Mouse (Mus musculus): ENCODE measurements around the gene Eef1g.
A peak's percentile ranks its signal among the peaks of the same experiment; 100 is the strongest.
"Not testable (repeated sequence)": the region's sequence is repeated elsewhere in the genome, so short reads cannot be mapped to it uniquely, and the experiment has no call there.

Gene Eef1g

DNA sequence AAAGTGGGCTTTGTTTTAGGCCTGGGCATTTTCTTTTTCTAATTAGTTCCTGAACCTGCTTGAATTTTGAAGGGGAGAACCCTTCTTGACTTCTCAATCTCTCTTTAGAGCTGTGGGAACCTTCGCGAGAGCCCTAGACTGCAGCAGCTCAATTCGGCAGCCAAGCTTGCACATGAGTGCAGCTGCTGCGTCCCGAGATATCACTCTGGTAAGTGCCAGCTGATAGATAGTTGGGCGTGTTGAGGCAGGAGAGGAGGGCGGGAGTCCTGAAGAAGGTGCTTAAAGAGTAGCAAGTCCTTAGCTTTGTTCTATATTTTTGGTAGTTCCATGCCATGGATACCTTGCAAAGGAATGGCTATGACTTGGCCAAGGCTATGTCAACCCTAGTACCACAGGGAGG is 19.9 kb upstream of the Eef1g start:
- no peak for DNase-seq

DNA sequence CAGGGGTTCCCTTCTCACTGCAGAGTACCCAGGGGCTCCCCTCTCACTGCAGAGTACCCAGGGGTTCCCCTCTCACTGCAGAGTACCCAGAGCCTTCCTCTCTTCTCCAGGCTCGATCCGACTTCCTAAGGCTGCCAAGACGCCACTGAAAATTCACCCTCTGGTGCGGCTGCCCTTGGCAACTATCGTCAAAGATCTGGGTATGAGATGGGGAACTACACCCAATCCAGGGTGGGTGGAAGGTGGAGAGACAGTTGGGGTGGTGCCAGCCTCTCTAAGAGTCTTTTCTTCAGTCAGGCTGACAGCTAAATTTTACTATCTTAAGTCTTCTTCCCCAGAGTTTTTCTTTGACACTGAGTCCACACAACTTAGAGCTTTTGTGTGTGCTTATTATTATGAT is 16.7 kb upstream of the Eef1g start:
- no peak for DNase-seq

DNA sequence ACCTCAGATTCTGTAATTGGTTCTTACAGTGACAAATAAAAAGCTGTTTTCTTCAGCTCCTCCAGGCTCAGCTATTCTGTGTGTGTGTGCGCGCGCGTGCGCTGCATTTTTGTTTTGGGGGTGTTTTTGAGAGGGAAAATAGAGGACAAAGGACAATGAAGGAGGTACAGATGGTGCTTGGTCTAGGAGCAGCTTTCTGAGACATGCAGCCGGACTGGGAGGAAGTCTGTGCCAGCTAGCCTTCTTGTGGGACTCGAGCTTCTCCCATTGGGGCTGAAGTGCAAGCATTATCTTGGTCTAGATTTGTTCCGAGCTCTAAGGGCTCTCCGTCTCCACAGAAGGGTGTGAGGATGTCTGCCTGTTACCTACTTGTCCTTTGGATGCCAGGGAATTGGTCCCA is 14.6 kb upstream of the Eef1g start:
- no peak for DNase-seq

DNA sequence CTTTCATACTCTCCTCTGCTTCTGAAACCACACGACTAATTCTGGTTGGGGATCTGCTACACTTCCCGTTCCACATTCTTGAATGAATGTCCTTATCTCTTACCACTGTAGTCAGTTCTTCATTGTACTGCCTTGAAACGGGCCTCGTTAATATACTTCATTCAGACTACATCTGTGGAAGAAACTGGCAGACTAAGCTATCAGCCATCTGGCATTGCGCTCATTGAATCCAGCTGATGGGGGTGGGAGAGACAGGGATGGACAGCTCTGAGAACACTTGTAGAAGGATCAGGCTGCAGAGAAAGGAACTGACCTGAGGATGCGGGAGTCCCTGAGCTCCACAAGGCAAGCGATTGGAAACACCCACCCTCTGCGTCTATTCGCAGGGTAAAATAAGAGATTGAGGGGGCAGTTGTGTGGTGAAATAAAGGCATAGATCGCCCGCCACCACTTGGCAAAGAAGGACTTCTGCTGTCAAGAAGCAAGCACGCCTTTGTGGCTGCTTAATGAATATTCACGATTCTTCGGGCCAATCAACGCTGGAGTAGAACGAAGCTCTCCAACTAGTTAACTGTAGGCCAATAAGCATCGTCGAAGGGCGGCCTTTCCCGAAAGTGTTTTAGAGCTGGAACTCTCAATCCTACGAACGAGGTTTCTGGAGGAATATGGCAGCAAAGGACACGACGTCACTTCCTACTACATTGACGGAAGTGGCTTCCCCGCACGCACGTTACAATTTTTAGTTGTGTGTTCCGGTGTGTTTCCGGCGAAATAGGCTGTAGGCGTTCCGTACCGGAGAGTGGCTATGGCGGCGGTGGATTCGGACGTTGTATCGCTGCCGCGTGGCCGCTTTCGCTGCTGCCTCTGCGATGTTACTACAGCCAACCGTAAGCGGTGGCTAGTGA is 13.5 kb upstream of the Eef1g start, which contains the start of gene Tut1:
Gene Tut1 (plus strand): TSS at position 713 of the 905 bp plus-strand sequence.
- DNase-seq, result peak; percentile 92

DNA sequence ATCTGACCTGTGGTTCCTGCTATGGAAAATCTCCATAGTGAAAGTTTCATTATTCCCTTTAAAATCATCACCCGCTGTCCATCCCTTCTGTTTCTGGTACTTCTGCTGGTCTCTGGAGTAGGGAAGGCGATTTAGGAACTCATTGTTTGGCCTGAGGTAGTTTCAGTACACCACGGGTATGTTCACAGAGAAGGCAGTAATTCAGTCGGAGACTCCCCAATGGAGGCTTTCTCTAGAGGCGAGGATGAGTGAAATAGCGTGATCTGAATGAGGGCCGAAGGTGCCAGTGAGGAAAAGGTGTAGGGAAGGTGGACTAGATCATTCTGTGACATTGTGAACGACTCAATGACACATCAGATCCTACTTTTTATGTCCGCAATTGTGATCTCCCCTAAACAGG is 12.7 kb upstream of the Eef1g start:
- DNase-seq, result no peak

DNA sequence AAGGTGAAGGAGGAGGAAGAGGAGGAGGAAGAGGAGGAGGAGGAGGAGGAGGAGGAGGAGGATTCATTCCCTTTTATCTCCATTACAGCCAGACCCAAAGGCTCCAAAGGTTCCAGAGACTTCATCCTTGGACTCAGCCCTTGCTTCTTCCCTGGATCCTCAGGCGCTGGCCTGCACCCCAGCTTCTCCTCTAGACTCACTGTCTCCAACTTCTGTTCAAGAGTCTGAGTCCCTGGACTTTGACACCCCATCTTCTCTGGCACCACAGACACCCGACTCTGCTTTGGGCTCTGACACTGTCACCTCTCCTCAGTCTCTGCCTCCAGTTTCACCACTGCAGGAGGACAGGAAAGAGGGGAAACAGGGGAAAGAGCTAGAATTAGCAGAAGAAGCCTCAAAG is 4.6 kb upstream of the Eef1g start:
- no peak for DNase-seq

DNA sequence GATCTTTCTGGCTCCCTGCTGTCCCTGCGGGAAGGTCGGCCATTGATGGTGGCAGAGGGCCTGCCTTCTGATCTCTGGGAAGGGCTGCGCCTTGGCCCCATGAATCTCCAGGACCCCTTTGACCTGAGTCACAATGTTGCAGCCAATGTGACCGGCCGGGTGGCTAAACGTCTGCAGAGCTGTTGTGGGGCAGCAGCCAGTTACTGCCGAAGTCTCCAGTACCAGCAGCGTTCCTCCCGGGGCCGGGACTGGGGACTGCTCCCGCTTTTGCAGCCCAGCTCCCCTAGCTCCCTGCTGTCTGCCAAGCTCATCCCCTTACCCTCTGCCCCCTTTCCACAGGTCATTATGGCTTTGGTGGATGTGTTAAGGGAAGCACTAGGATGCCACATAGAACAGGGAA is 1.8 kb upstream of the Eef1g start:
- DNase-seq, result no peak

DNA sequence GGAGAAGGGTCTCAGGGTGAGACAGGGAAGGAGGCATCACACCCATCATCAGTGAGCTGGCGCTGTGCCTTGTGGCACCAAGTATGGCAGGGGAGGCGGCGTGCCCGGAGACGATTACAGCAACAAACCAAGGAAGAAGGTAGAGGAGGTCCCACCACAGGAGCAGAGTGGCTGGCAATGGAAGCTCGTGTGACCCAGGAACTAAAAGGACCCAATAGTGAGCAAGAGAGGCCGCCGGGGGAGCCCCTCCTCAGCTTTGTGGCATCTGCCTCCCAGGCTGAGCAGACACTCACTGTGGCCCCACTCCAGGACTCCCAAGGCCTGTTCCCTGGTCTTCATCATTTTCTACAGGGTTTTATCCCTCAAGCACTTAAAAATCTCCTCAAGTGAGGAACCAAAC is 1.1 kb upstream of the Eef1g start:
- no peak for DNase-seq

DNA sequence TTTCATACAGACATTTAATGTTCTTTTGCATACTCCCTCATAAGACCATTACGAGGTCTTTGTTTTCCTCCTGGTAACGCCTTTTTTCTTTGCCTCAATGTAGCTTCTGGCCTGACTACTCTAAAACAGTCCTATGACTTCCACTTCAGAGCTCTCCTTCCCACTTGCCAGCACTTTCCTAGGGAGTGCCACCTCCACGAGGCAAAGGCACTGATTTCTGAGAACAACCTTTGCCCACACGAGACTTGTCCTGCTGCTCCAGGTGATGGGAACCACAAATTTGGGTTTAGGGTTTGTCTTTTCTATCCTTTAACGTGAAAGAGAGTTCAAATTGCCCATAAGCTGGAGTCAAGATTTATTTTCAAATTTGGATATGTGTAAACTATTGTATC is 647 bp upstream of the Eef1g start:
- no peak for DNase-seq

DNA sequence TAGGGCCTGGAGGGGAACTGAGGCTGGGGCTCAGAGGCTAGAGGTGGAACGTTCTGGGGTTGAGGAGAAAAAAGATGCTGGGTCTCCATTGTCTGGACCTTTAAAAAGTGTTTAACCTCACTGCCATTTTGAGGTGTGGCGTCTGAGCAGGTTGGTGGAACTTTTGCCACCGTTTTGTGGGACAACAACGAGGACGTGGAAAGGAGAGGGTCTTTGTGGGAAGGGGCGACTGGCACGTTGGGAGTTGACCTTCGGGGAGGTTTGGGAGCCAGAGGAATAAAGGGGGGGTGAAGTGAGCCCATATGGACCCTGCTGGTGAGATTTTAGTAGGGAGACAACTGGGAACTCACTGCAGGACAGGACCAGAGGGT is 517 bp downstream of the Eef1g start:
- no peak for DNase-seq

DNA sequence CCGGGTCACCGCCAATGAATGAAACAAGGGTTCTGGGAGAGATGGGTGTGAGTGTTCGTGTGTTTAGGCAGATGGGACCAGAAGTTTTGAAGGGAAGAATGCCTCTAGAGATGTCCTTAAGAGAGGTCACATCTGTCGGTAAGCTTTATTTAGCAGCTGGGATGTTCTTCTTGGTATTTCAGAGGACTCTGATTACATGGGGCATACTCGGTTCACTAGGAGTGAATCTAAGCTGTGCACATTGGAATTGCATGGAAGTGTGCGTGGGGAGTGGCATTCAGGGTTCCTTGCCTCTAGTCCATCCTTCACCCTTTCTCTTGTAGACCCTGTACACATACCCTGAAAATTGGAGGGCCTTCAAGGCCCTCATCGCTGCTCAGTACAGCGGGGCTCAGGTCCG is 1.1 kb downstream of the Eef1g start:
- DNase-seq, result no peak

DNA sequence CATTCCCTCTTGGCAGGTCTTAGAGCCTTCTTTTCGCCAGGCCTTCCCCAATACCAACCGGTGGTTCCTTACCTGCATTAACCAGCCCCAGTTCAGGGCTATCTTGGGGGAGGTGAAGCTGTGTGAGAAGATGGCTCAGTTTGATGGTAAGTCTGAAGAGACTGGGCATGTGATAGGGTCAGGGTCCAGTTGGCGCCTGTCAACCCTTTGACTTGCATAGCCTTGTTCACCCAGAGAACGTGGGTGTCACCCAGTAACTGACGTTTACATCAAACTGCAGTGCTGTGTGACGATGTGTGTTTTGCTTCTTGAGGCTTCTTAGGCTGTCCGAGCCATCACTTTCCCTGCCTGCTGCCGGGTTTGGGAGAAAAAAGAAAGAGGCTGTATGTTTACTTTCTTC is 5.7 kb downstream of the Eef1g start:
- DNase-seq, result not testable (repeated sequence)

DNA sequence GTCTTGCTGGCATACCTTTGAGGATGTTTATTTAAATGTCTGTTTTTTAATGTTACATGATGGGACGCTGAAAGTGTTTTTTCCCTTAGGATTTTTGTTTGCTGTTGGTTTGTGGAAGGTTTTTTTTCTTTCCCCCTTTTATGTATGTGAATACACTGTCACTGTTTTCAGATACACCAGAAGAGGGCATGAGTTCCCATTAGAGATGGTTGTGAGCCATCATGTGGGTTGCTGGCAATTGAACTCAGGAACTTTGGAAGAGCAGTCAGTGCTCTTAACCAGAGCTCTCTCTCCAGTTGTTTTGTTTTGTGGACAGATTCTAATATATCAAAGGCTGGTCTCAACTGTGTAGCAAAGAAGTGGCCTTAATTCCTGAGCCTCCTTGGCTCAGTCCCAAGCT is 7.8 kb downstream of the Eef1g start:
- no peak for DNase-seq

DNA sequence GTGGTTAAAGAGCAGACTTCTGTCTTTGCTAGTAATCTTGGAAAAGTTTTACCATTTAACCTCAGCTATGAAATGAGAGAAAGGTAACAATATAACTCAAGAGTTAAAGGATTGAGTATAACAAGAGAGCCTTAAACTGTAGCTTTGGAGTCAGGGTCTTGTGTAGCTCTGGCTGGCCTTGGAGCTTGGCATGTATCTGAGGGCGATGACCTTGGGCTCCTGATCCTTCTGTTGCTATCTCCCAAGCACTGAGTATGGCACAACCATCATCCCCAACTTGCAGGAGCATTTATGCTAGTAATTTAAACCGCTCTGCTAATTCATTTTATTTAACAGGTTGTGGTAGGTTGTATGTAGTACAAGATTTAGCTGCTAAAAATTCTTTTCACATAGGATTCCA is 8.7 kb downstream of the Eef1g start:
- DNase-seq, result no peak

DNA sequence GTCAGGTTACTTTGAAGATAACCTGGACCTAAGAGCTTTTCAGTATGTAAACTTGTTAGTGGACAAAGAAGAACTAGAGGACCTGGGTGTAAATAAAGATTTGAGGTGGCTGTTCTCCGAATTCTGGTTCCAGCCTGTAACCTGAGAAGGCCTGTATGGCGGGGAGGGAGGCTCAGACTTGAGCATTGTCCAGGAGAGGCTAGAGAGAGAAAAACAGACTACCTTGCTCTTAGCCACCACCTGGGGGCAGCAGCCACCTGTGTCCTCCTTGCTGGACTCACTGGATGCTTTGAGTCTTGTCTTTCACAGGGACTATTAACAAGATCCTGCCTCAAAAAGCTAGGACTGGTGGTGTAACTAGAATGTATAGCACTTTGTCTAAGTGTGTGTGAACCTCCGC is 9.7 kb downstream of the Eef1g start:
- DNase-seq, result no peak

DNA sequence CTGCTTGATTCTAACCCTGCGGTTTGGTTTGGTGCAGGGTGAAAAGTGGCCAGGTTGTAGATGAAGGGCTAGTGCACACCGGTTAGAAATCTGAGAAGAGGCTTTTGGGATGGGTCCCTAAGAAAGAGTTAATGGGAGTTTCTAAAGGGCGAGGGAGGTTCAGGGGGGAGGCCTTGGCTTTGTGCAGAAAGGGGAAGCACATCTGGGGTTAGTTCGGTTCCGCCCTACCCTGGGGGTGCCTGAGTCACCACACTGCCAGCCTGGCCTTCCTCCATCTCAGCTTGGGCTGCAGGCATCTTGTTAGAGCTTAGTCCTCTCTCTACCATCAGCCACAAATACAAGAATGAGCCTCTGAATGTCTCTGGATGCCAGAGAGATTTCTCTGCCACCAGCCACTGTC is 13.9 kb downstream of the Eef1g start:
- no peak for DNase-seq

DNA sequence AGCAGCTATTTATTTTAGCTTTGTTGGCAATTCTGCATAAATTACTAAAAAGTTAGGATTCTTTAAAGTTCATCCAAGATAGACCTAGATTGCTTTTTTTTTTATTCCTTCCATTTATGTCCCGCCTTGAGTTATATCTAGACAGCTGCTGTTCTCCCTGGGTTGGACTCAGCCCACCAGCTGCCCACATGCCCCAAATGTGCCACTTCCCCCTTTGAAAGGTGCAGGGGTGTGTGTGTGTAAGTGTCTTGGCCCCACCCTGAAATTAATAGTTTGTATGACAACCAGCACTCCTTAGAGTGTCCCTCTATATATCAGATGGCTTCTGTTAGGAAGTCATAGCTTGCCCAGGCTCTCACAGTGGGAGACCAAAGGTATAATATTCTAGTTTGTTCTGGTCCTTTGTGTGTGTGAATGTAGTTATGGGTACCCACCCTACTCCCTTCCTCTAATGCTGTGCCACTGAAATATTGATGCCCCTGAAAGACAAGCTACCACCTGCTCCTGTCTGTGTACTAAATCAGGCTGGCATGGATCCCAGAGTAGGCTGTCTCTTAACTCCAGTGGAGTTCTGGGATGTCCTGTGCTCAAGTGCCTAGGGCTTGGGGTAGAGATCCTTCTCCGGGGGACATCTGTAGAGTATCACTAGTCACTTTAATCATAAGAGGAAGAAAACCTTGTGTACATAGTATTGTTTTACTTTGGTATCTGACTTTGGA is 14.8 kb downstream of the Eef1g start:
- DNase-seq, result no peak

DNA sequence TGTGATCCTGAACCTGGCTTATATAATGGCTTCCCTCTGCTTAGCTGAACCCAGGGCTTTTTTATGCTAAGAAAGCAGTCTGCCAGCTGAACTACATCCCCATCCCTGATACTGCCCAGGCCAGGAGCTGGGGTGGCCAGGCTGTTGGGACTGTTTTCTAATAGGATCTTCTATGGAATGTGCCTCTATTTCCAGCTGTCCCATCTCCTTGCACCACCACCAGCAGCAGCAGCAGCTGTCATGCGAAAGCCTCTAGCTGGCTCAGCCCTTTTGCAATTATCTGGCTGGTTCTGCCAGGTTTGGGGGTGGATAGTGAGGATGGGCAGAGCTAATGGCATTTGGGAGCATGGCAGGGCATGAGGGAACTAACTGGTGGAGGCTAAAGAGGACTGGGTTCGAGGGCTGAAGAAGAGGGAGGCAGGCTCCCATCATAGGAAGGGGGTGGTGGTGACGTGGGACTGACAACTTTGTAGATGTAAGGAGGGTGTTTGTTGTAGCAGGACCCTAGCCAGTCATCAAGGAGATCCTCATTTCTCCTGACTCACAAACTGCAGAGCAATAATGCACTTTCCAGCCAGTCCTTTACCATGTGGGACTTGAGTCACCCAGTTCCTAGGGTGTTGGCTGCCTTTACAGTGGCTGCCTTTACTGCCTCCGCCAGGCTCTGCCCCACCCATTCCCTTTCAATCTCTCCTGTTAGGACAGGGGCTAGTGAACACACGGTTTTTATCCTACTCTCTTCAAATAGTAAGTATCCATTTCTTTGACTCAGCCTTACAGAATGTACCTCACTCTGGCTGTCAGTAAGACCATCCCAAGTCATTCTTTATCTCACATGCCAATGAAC is 15.7 kb downstream of the Eef1g start:
- DNase-seq, result no peak

DNA sequence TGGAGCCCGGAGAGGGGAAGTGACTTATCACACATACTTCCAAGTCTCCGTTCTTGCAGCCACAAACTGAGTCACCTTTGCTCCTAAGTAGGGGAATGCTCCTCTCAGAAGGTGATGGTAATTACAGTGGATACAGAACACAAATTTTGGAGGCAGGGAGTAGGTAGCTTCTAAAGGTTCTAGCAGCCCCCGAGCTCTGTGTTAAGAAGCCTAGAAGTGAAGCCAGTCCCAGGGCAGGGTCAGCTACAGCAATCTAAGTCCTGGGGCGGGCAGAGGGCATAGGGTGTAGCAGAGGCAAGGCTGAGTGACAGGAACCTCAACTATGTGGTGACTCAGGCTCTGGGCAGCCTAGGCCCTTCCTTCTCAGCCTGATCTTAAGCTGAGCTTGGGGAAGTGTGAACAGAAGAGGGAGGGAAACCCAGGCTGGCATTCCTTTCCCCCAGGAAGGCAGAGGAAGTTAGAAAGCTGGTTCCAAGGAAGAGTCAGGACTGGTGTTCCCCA is 16.4 kb downstream of the Eef1g start:
- no peak for DNase-seq

DNA sequence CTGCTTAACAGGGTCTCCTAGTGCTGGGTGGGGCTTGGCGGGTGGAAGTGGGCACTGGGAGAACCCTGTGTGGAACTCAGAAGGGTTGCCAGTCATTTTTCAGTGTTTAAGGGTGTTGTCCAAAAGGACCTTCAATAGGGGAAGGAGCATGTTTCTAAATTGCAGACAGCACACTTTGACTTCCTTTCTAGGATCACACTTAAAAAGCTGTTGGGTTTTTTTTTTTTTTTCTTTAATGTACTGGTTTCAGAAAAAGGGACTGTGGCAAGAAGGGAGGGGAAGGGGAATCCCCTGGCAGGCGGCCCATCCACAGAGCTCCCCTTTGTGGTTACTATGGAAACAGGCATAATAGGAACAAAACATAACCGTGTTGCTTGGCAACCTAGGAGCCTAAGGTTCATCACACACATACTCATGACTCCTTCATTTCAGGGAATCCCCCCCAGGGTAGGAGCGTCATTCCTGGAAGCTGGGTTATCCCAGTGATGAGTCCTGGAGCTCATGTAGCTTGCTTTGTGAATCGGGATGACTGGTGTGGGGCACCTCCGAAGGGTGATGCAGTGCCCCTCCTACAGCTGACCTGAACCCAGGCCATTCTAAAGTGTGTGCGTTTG is 17.5 kb downstream of the Eef1g start:
- peak; percentile 54 for DNase-seq

DNA sequence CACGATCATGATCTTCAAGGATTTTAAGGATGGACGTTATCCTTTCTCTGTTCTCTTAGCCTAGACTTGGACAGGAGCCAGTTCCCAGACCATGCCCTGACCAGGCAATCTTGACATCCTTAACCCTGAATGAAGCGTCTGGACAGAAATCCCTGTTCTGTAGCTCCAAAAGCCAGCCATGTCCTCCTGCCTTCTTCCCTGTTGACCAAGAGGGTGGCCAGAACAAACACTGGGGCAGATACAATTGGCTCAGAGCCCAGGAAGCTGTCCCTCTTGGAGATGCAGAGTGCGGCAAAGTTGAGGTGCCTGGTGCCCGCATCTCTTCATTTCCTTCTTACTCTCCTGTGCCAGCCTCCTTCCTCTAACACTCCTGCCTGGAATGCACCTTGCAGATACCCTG is 19.1 kb downstream of the Eef1g start:
- DNase-seq, result no peak

DNA sequence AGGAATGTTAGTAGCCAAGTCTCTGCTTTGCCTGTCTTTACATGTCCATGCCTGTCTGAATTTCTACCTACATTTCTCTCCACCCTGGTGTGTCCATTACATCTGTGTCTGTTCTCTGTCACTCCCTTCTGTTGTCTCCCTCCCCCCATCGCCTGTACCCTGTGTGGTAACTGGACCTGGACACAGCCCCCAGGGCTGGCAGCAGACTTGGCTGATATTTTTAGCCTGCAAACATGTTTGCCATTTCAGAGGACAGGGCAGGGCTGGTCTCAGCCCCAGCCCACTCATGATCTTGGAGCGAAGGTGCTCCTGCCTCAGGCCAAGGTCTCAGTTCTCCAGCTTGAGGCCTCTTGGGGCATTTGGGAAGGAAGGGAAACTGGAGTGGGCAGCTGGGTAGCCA is 21.0 kb downstream of the Eef1g start:
- no peak for DNase-seq
